Mouse (Mus musculus): ENCODE data around the gene Morn3.

GRCm38 (mm10) chr5:123086501-123086900, 39.7 kb upstream of the Morn3 start:
- no peak for TF ChIP-seq MAFK (IDR thresholded peaks at IDR 0.05; ENCODE audit: insufficient replicate concordance, low read length)
- no peak for TF ChIP-seq CTCF (conservative IDR thresholded peaks at IDR 0.05 in 1 of 2, IDR thresholded peaks at IDR 0.05 in 1 of 2; ENCODE audit: low read depth in 2 of 2, low read length in 2 of 2)
- no peak for TF ChIP-seq MAZ (IDR thresholded peaks at IDR 0.05; ENCODE audit: low read depth, low read length)
- TF ChIP-seq KAT2A (IDR thresholded peaks at IDR 0.05; ENCODE audit: insufficient replicate concordance, low read length), result no peak
- TF ChIP-seq JUND (conservative IDR thresholded peaks at IDR 0.05; ENCODE audit: low read depth, low read length), result no peak
- TF ChIP-seq GABPA (IDR thresholded peaks at IDR 0.05; ENCODE audit: insufficient replicate concordance, low read depth, low read length), result no peak
- no peak for TF ChIP-seq CHD2 (IDR thresholded peaks at IDR 0.05; ENCODE audit: low read length)
- no peak for TF ChIP-seq SIN3A (IDR thresholded peaks at IDR 0.05; ENCODE audit: low read length)
